Mouse (Mus musculus) frontal cortex, postnatal 25 days (tissue): ENCODE measurements around the gene Crtap.

ENCODE experiments used
- DNase-seq, 2 experiments: peaks; one replicate each; pipeline ENCODE4 v3.0.0; 2022; ENCODE audit warnings: low spot score in 2 of 2

Crtap gene

DNA sequence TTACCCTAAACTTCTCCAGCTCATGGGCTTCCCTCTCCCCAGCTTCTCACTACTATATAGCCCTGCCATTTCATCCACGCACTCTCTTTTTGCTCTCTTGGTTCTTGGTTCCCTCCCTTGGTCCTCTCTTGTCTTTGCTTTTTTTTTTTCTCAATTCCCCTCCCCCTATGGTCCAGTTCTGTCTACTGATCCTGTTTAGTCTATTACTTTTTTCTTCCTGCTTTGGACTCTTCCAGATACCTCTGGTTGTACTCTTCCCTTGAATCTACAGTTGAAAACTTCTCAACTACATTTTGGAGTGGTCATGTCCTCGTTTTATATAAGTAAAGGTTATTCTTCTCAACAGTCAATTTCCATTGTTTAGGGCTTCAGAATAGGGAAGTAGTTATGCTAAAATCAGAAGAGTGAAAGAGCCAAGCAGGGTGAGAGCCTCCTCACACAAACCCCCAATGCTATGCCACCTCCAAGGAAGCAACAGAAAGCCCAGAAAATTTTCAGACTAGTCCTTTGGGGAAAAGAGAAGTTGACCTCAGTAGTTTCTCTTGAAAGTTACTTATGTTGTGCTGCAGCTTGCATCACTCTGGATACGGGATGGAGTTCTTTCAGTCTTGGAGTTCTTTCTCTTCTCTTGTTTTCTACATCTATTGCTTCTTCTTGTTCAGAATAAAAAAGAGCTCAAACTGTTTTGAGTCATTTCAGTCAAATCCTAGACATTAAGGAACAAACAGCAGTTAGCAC, 64.3 kb downstream of the Crtap start:
- no peak for DNase-seq
